Mouse (Mus musculus) embryonic facial prominence, embryonic 12.5 days (tissue): ENCODE results near the gene Lss. TPM values are rescaled to one million over a fixed set of nuclear protein-coding genes. Genes with fewer than 3 reads are reported as not detected.

ENCODE experiments used
- polyA plus RNA-seq: library from polyadenylated mRNA; unstranded; fragments of >200 nt; fragmentation: Nextera tagmentation; extraction: Ambion mirVana; gene quantifications from 2 replicates; pipeline ENCODE4 v1.2.1, GENCODE M21; 2016

Gene Lss
- polyA plus RNA-seq, 1 experiment from 2014 or later = 38.6 TPM

Other genes starting within 250 kb of the Lss start
- gene Dip2a, start 186.3 kb upstream of the Lss start, polyA plus RNA-seq = 12.5 and 14.9 TPM in 2 replicates
- not detected in 2 replicates for gene AC141477.1, start 91.1 kb upstream of the Lss start, polyA plus RNA-seq
- 17.7 and 18.1 TPM in 2 replicates for gene Pcnt, start 88.8 kb upstream of the Lss start, polyA plus RNA-seq
- gene 2610028H24Rik, start 82.5 kb upstream of the Lss start, polyA plus RNA-seq = not detected in 2 replicates
- gene Mcm3ap, start 62.7 kb upstream of the Lss start, polyA plus RNA-seq = 80.0 and 81.8 TPM in 2 replicates
- 8.8 and 9.1 TPM in 2 replicates for gene Ybey, start 62.5 kb upstream of the Lss start, polyA plus RNA-seq
- not detected in 2 replicates for gene Spatc1l, start 30.7 kb downstream of the Lss start, polyA plus RNA-seq
- 0.09 TPM in 1 of 2 replicates, not detected in the other for gene Ftcd, start 44.1 kb downstream of the Lss start, polyA plus RNA-seq
- gene Col6a2, start 92.0 kb downstream of the Lss start, polyA plus RNA-seq = 90.7 and 109 TPM in 2 replicates
- gene Col6a1, start 194.6 kb downstream of the Lss start, polyA plus RNA-seq = 82.2 and 105 TPM in 2 replicates